Mouse (Mus musculus): ENCODE measurements around the gene Mak.
"Not testable (repeated sequence)": the region's sequence is repeated elsewhere in the genome, so short reads cannot be mapped to it uniquely, and the experiment has no call there.

Mak gene

DNA sequence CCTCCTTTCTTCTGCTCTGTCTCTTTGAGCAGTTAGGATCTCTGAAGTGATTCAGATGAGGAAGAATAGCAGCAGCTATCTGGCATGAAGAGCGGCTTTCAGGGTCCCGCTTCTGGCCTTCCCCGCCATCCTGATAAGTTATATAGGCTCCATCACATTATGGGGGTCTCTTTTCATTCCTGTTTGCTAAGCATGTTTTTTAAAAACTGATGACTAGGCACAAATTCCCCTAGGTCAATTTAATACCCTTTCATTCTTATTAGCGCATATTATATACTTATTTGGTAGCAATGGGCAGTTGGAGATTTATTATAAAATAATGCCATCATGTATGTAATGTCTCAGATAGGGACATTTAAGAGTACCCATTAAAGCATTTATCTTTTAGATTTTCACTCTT is 11.9 kb downstream of the Mak start:
- DNase-seq = no peak

DNA sequence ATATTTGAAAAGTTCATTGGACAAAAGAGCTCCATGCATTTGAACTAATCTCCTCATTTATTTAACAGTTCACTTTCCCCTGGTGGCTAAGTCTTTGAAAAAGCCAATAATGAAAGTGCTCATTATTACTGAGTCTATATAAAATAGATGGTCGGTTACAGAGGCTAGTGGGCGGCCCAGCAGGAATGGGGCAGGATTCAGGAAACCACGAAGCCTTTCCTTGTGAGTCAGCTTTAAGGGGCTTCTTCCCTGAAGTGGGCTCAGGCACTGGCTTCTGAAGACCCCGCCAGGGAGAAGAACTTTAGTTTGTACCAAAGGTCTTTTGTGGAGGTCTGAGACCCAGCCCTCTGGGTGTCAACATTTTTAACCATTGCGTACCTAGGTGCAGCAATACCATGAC is 27.5 kb downstream of the Mak start:
- no peak for DNase-seq

DNA sequence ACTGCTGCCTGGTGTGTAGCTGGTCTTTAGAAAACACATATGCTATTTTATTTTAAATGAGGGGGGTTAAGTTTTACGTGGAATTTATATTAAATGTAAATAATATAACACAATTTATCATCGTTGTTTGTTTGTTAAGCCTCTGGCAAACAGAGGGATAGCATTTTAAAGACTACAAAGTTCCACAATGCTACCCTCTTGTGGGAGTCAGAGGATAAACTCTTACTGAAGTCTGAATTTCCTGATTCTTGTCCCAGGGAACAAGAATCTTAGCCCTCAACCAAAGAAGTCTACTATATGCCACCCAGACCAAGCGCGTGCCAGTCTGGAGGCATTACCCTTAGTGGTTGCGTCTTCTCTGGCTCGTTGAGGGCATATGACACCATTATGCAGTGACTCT is 32.2 kb downstream of the Mak start:
- no peak for DNase-seq

DNA sequence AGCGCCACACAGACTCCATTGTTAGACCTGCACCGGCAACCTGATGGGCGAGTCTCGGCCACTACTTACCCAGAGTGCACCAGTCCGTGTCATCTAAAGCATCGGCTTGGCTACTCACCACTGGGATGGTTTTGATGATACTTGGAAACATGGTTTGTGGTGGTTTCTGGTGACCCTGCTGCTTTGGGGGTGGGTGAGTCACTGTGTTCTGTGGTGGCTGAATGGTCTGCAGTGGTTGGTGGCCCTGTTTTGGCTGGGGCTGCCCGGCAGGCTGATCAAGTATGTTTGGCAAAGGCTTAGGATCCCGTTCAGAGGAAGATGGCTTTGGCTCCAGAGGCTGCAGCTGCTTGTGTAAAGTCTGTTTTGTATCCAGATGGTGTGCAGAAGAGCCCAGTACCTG is 33.6 kb downstream of the Mak start:
- DNase-seq = no peak

DNA sequence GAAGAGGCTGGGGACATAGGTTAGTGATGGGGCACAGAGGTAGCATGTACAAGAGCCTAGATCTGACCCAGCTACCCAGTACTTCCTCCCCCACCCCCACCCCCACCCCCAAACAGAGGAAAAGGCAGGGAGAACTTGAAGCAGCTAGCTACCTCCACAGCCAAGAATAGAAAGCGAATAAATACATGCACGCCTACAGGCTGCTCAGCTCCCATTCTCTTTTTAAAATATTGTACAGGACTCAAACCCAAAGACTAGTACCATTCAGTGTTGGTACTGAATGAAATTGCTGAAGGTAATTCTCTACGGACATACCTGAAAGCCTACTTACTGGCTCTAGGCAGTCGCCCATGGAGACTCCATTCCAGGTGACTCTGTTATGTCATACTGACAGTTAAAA is 37.0 kb downstream of the Mak start:
- no peak for DNase-seq

DNA sequence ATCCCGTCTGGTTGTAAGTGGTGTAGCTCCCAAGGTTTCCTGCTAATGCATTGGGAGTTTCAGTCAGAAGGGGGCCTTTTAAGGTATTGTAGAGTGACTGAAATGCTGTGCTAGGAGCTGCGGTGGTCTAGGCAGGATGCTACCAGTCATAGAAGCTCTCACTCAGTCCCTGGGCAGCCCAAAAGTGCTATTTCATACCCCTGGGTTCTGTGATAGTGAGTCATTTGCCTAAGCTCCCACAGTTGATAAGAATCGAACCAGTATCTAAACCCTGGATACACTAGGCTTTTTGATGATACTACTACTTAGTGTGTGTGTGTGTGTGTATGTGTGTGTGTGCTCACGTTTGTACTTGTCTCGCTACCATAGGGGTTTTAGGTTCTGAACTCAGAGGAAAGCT is 49.4 kb downstream of the Mak start:
- peak; percentile 56 for DNase-seq

DNA sequence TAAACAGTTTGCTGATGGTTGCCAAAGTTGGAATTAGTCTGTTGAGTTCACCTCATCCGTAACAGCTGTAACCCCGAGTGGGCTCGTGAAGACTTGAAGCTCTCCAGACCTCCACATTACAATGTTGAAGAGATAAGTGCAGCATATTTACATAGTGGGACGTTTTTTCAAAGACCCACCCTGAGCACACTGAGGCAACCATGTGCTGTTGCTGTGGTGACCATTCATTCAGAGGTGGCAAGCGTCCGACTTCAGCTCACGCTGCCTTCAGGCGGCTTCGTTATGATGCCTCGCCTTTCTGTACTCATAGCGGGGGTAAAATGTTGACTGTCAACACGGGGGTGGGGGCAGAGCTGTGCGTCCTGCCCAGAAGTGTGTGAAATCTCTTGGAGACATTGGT is 57.4 kb downstream of the Mak start:
- no peak for DNase-seq

DNA sequence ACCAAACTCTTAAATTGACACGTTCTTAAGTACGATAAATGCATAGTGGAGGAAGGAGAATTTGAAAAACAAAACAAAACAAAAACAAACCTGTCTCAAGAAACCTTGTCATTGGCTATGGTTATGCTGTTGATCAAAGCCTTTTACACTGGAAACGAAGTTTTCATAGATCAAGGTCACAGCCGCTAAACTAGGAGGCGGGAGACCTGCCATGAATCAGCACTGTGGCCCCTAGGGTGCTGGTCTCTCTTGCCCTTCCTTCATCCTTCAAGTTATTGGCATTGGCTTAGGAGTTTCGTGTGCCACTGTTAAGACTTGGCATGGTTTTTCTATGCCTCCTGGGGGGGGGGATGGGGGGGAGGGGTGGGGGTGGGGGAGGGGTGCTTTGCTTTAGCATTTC is 57.9 kb downstream of the Mak start:
- no peak for DNase-seq

DNA sequence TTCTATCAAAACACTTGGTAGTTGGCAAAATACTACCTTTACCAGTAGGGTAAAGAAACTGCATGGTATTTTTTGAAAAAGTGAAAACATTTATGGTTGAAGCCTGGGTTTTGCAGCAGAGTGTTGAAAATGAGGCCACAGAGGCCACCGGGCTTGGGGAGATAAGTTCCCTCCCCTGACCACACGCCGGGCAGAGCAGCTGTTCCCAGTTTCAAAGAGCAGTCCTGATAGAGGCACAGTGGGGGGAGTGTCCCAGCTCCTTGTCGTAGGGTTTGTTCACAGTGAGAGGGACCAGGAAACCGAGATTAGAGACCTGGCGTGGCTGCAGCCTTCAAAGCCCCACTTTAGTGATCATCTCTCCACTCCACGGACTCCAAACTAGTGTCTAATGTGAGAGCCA is 59.0 kb downstream of the Mak start:
- peak; percentile 81 for DNase-seq

DNA sequence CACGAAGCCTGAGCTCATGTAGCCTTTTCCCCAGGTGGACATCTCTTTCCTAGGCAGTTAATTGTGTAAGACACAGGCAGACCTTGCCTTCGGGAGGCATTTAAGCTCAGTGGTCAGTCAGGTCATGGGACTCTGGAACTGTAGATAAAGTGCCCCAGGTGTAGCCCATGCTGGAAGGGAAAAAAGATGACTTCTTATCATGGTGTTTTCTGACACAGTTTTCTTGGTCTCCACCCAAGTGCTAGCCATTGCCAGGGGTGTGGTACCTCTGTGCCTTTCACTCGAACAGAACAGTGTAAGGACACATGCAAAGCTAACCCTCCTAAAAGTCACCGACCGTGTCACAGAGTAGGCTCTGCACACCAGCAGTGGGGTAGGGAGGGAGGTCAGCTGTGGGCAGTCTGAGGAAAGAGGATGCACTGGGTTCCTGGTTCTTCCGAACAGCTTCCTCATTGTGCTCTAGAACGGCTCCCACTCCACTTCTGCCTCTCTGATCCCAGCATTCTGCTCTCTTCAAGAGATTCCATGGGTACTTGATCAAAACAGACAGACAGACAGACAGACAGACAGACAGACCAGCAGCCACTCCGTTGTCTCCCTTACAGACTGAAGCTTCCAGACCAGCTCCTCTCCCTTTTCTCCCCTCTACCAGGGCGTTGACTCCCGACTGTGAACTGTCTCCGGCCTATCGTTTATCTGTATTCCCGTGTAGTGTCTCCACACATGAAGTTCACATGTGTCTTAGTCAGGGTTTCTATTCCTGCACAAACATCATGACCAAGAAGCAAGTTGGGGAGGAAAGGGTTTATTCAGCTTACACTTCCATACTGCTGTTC is 60.5 kb downstream of the Mak start:
- DNase-seq = peak; percentile 77

DNA sequence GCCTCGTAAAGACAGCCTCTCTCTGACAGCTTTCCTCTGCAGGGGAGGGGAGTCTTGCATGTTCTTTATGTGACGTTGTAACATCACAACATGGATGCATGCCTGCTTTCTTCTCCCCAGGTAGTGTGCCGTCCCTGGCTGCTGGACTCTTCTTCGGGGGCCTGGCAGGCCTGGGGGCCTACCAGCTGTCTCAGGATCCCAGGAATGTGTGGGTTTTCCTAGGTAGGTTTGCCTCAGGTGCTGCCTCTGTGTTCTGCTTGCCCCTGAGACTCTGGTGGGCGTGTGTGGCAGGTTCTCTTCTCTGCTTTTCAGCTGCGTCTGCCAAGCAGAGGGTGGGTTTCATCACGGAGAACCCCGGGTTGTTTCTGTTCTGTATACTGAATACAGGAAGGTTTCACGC is 61.3 kb downstream of the Mak start:
- no peak for DNase-seq

DNA sequence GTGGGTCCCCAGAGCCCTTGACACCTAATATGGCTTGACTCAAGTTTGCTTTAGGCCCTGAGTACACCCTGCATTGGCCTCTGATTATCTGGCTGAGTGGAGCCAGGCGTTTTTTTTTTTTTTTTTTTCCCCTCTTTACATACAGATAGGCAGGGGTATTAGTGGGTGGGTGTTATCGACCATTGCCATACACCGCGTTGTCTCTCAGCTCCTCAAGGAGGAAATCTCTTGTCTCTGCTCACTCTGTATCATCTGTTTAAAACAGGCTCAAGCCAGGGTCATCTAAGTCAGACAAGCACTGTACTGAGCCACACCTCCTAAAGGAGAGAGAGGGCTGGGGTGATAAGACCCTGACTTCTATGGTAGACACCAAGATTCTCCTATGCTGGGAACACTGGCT is 61.7 kb downstream of the Mak start:
- DNase-seq = peak; percentile 73

DNA sequence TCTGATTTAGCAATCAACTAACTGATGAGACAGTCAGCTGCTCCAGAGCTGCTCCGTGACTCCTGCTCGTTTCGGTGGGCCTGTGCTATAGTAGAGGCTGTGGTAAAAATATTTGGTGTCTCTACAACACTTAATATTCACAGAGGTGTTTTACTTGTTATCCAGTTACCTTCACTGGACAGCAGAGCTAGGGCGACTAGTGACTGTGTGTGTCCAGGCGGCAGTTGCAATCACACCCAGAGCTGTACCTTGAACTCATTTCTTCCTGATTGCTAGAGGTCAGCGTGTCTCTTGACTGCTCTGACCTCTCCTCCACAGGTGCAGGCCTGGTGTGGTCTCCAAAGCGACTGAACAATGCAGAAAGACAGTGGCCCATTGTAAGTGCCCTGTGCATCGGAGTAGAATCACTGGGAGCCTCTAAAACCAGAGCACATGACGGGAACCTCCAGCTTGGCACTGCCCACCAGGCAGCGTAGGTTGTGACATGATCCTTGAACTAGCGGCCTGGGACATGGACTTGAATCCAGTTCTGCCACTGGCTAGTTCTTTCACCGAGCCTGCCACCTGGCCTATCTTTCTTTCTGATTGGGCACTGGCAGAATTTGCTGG is 62.6 kb downstream of the Mak start:
- peak; percentile 62 for DNase-seq

DNA sequence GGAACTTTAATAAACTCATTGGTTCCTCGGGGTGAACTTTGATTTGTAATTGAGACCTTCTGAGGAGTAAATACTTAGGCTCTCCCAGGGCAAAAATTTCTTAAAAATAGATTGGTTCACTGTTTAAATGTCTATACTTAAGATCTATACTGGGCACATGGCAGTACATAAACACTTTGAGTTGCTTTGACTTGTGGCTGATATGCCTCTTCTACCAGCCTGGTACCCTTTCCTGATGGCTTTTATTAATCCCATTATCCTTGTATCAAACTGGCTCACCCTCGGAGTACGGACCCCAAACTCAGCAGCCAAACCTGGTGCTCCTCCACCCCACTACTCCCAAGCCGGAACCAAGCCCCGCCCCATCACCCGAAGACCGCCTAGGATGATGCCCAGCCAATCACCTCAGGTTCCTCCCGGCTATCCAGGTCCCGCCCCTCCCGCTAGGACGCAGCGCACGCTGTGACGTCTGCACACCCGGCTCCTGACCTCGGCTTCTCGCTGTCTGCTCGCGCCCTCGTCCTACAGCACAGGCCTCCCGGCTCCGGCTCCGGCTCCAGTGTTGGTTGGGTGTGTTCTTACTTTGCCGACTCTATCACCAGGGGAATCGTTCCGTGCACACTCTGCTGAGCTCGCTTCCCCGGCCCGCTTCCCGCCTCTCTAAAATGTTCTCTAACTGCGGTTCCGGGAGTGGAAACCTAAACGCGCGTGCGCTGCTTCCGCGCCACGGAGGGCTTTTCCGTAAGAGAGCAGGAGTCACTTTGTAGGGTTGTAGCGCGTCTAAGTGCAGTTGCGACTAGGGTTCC is 63.5 kb downstream of the Mak start, which contains the start of gene Tmem14c:
TSS of gene Tmem14c (plus strand) at position 464 of the 806 bp plus-strand sequence.
- DNase-seq = peak; percentile 99

DNA sequence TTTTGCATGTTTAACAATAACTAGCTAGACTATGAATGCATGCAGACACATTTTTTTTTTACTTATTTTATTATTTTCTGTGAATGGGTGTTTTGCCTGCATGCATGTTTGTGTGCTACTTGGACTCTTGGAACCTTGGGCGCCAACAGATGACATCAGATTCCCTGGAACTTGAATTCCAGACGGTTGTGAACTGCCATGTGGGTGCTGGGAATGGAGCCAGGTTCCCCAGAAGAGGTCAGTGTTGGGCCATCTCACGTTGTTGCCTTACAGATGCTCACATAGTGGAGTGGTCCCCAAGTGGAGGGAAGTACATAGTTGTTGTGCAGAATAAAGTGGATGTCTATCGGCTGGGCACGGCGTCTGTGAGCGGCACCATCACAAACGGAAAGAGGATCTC is 70.6 kb downstream of the Mak start:
- DNase-seq = no peak

DNA sequence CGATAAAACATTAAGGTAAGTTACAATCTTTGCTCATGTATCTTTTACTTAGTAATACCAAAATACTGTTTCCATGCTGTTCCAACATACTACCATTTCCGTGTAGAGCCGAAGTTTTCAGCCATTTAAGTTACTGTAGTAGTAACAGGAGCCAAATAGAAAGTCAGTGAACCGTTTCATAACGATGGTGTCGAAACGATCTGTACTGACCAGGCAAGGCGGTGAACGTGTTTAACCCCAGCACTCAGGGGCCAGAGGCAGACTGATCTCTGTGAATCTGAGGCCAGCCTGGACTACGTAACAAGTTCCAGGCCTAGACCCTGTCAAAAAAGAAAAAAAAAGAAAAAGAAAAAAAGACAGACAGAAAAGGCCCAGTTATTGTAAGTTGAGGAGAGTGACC is 71.2 kb downstream of the Mak start:
- DNase-seq = no peak

DNA sequence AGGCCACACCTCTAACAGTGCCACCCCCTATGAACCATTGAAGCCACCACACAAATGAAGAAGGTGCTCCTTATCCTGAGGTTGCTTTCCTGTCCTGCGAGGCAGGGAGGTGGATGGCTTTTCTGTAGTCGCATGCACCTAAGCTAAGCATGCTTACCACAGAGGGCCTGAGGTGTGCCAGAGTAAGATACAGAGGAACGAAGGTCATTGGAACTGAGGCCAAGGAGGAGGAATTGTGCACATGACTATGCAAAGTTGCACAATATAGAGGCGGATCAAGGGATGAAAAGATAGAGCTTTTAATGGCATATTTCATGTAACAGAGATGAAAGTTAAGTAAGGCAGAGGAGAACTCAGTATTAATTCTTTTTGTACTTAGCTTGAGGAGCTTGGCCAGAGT is 73.3 kb downstream of the Mak start:
- DNase-seq = no peak

DNA sequence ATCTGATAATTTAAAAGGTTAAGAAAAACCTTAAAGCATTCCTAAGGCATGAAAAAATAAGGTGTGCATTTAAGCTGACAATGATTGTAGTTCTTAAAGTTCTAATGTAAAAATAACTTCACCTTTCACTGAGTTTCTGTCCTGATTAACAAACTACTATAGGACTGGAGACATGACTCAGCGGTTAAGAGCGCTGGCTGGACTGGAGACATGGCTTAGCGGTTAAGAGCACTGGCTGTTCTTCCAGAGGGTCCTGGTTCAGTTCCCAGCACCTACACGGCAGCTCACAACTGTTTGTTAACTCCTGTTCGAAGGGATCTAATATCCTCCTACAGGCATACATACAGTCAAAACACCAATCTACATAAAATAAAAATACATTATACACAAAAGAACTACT is 77.5 kb downstream of the Mak start:
- peak; percentile 57 for DNase-seq

DNA sequence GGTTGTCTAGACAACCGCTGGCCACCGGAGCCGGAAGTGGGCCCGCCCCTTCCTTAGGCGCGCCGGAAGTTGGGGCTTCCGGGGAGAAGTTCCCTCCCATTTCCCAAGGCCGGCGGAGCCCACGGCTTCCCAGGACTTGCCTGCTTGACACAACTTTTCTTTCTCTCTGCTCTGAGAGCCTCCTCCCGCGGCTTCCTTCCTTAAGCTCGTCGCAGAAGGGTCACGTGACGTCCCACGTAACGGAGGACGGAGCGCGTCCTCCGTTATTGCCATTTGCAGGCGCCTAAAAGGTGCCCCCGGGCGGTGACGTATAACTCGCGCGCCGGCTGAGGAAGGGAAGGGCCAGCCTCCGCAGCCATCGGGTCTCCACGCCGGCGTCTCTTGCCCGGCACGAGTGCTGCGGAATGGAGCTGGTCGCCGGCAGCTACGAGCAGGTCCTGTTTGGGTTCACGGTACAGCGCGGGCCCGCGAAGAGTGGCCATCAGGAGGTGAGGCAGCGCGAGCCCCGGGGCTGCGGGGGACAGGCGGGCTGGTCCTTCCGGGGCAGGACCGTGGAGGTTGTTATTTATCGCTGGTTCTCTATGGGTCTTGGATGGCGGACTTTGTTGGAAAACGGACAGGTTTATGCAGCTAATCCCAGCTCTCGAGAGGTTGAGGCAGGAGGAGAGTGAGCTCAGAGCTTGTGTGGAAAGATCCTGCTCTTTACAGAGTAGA is 78.4 kb downstream of the Mak start, which contains the start of gene Pak1ip1:
TSS of gene Pak1ip1 (plus strand) at position 98 of the 714 bp plus-strand sequence.
- peak; percentile 89 for DNase-seq

DNA sequence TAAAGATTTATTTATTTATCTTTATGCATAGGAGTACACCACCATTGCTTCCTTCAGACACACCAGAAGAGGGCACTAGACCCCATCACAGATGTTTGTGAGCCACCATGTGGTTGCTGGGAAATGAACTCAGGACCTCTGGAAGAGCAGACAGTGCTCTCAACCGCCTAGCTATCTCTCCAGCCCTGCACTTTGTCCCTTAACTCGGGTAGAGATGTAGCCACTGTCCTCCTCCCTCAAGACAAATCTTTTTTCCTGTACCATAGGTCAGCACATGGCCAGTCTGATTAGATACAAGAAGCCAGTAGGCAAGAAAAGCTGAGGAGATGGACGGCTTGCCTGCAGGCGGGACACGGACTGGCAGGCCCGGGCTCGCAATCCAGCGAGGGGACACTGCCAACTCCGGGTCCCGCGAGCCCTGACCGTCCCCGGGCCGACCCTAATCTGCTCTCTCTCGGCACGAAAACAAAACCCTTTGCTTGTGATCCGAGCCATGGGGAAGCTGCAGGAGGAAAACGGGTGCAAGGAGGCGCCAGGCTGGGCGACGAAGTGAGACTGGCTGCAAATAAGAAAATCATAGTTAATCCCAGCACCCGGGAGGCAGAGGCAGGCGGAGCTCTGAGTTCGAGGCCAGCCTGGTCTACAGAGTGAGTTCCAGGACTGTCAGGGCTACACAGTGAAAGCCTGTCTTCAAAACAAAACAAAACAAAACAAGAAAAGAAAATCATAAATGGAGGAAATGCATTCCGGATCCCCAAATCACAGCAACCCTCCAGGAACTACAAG is 79.2 kb downstream of the Mak start:
- DNase-seq = peak; percentile 25

DNA sequence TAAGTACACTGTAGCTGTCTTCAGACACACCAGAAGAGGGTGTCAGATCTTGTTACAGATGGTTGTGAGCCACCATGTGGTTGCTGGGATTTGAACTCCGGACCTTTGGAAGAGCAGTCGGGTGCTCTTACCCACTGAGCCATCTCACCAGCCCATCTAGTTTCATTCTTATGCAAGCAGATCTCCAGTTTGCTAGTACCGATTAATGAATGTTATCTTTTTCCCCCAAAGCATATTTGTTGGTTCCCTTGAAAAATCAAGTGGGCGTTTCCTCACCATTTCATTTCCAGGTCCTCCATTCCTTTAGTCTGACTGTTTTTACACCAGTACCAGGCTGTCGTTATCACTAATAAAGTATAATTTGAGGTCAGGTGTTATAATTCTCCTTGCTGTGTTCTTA is 81.0 kb downstream of the Mak start:
- not testable (repeated sequence) for DNase-seq
